Mouse (Mus musculus) megakaryocyte, embryonic 14.5 days (primary cell): ENCODE measurements around the gene Pde4c.

Source experiments
- FLI1 ChIP-seq: IDR thresholded peaks from 2 replicates; pipeline ENCODE4 v1.6.1; 2012; ENCODE audit warnings: low read length, inconsistent platforms, mixed read lengths
- GATA1 ChIP-seq: IDR thresholded peaks from 3 replicates; pipeline ENCODE4 v1.6.1; 2012; ENCODE audit warnings: mixed read lengths, low read length, inconsistent platforms, borderline replicate concordance

DNA sequence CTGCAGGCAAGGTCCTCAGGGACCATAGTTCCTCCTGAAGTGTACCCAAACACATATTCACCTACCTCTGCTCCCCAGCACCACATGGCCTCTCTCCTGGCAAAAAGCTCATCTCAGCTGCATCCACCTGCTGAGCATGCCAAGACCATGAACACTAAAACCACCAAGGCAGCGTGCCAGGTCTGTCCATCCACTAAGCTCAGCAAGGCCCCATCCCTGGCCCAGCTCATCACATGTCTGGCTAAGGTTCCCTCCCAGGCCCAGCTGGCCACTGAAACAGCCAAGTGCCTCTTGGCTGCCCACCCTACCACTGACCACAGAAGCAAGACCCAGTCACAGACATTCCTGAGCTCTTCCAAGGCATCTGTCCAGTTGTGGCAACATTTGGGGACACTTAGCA lies 13.2 kb upstream of the Pde4c start:
- TF ChIP-seq GATA1 (no peak), FLI1 (no peak)
